Comparison of ENCODE assay signal across 27 mouse cellular contexts in genomic region chr16:32750242-32751127, GRCm38 (mm10). TPM values are rescaled to one million over a fixed set of nuclear protein-coding genes. Genes with fewer than 3 reads are reported as not detected.
DNase-seq lines count a peak whose midpoint lies in the region; ATAC-seq lines count a peak whose summit lies in the region.
"Had no signal": no experiment of that assay in that cellular context is flagged by ENCODE, and none has a peak within 500 bp of the region (broad histone marks: within the 10 kb centered on the region; RNA-seq: fewer than 3 reads in every experiment).

No protein-coding gene starts in this region.

- DNase-seq in 416B (ENCODE audit: low read depth), result peak; percentile 21
- DNase-seq in CD4-positive, CD25-positive, alpha-beta regulatory T cell, adult 2 months (ENCODE audit: low read depth, low spot score), result peak; percentile 74
- peak; percentile 20 for DNase-seq in naive thymus-derived CD4-positive, alpha-beta T cell, adult 2 months (ENCODE audit: low read depth)
- DNase-seq in right cerebral cortex, postnatal 10 days (ENCODE audit: low spot score in 2 of 2), result no peak
- no peak for DNase-seq in adrenal gland, postnatal 36 days
- no peak for DNase-seq in cerebellum, postnatal 36 days
- DNase-seq: adrenal gland, postnatal 25 days; cerebellum, adult 2 months; cerebellum, postnatal 10 days; embryo, embryonic 11 days; gastrocnemius, postnatal 10 days; heart, adult 2 months had no signal

- ATAC-seq in activated CD4-positive, CD25-positive, alpha-beta regulatory T cell, adult 4 months, result peak; percentile 93
- ATAC-seq: forebrain, embryonic 14.5 days; intestine, postnatal 0 days had no signal

RNA-seq across cellular contexts. Expression of gene Muc4, which starts 14.8 kb away (rescaled TPM):
- polyA plus RNA-seq in activated CD4-positive, CD25-positive, alpha-beta regulatory T cell, adult 4 months (2017; shearing (Covaris generic)), result not detected
- not detected for total RNA-seq in adrenal gland, postnatal 36 days (2021)
- total RNA-seq: adrenal gland, adult 18-20 months; adrenal gland, postnatal 25 days; common myeloid progenitor, adult 5-6 weeks had no signal
- polyA plus RNA-seq: embryonic facial prominence, embryonic 11.5 days; erythroblast, embryonic 14.5 days; forebrain, embryonic 14.5 days; heart, embryonic 15.5 days; hindbrain, embryonic 14.5 days had no signal

RNA-seq across cellular contexts. Expression of gene Muc20, which starts 46.8 kb away (rescaled TPM):
- under 1 TPM; 0.27 to 0.81 TPM for polyA plus RNA-seq in activated CD4-positive, CD25-positive, alpha-beta regulatory T cell, adult 4 months (2017; shearing (Covaris generic))
- not detected for total RNA-seq in adrenal gland, postnatal 36 days (2021)
- total RNA-seq: common myeloid progenitor, adult 5-6 weeks; ES-E14 had no signal
- polyA plus RNA-seq: cerebellum, adult 2 months; embryonic facial prominence, embryonic 11.5 days; forebrain, embryonic 10.5 days; forebrain, embryonic 14.5 days; heart, embryonic 11.5 days; heart, embryonic 15.5 days; hindbrain, embryonic 10.5 days; hindbrain, embryonic 14.5 days; intestine, postnatal 0 days had no signal

RNA-seq across cellular contexts. Expression of gene Smbd1, which starts 59.8 kb away (rescaled TPM):
- not detected for polyA plus RNA-seq in activated CD4-positive, CD25-positive, alpha-beta regulatory T cell, adult 4 months (2017; shearing (Covaris generic))
- total RNA-seq in adrenal gland, postnatal 36 days (2021), result not detected
- total RNA-seq: adrenal gland, adult 18-20 months; adrenal gland, postnatal 25 days; common myeloid progenitor, adult 5-6 weeks; gastrocnemius, postnatal 10 days; heart, adult 2 months; heart, postnatal 25 days had no signal
- polyA plus RNA-seq: cerebellum, adult 2 months; embryonic facial prominence, embryonic 11.5 days; embryonic facial prominence, embryonic 15.5 days; erythroblast, embryonic 14.5 days; forebrain, embryonic 10.5 days; forebrain, embryonic 14.5 days; heart, adult 2 months; heart, embryonic 11.5 days; heart, embryonic 15.5 days; hindbrain, embryonic 10.5 days; hindbrain, embryonic 14.5 days had no signal

Comparison
In these comparisons a context has a peak if more than half of its experiments do, and no peak if none do; other contexts are left out.
1. DNase-seq: peak in 416B (single experiment), CD4-positive, CD25-positive, alpha-beta regulatory T cell, adult 2 months (single experiment) and naive thymus-derived CD4-positive, alpha-beta T cell, adult 2 months (single experiment); none in right cerebral cortex, postnatal 10 days (0 of 2), adrenal gland, postnatal 36 days (0 of 2) and cerebellum, postnatal 36 days (0 of 2).